Mouse (Mus musculus) forebrain, embryonic 14.5 days (tissue): ENCODE measurements around the gene Gm28308. TPM values are rescaled to one million over a fixed set of nuclear protein-coding genes. Genes with fewer than 3 reads are reported as not detected.

Source experiments
- ATAC-seq: fragments of 200-750 bp; cut with Nextera tagmentation; 2 replicates; pipeline ENCODE4 v1.8.0; 2017; ENCODE audit warnings: mild to moderate bottlenecking, moderate library complexity
- DNase-seq: peaks from one replicate; pipeline ENCODE4 v3.0.0-alpha.2; 2015; ENCODE audit warnings: low spot score
- H3K27ac ChIP-seq: fragments of 300-500 bp; sonication (generic); 2 replicates; pipeline ENCODE4 v1.5.1; 2014; ENCODE audit warnings: low read depth, mild to moderate bottlenecking, control low read depth, low read length, moderate library complexity
- H3K27me3 ChIP-seq: fragments of 300-500 bp; sonication (generic); replicated peaks from 2 replicates; pipeline ENCODE4 v1.6.1; 2014; ENCODE audit warnings: low read length, control low read depth, mixed read lengths; ENCODE audit not compliant: control insufficient read depth, insufficient read depth
- H3K36me3 ChIP-seq: fragments of 300-500 bp; sonication (generic); 2 replicates; pipeline ENCODE4 v1.6.1; 2014; ENCODE audit warnings: low read length, control low read depth; ENCODE audit not compliant: control insufficient read depth, insufficient read depth
- H3K4me1 ChIP-seq: fragments of 300-500 bp; sonication (generic); 2 replicates; pipeline ENCODE4 v1.6.1; 2014; ENCODE audit warnings: antibody characterized with exemption, low read length, control low read depth; ENCODE audit not compliant: control insufficient read depth, insufficient read depth
- H3K4me2 ChIP-seq: fragments of 300-500 bp; sonication (generic); 2 replicates; pipeline ENCODE4 v1.6.1; 2014; ENCODE audit warnings: mild to moderate bottlenecking, control low read depth, low read length
- H3K4me3 ChIP-seq: fragments of 300-500 bp; sonication (generic); 2 replicates; pipeline ENCODE4 v1.5.1; 2014; ENCODE audit warnings: low read depth, low read length, control low read depth
- H3K9ac ChIP-seq: fragments of 300-500 bp; sonication (generic); 2 replicates; pipeline ENCODE4 v1.6.1; 2014; ENCODE audit warnings: mild to moderate bottlenecking, low read length, control low read depth, moderate library complexity
- H3K9me3 ChIP-seq: fragments of 300-500 bp; sonication (generic); replicated peaks from 2 replicates; pipeline ENCODE4 v1.6.1; 2016; ENCODE audit warnings: low read length, control low read depth, mixed read lengths; ENCODE audit not compliant: control insufficient read depth
- WGBS: fragments of 180-500 bp; shearing (Covaris S2); extraction: QIAGEN DNeasy Blood & Tissue Kit; methylation state at CpG from one replicate; pipeline ENCODE4 v1.1.7; 2014; 5-methylcytosine and 5-hydroxymethylcytosine counted together
- polyA plus RNA-seq: library from polyadenylated mRNA; unstranded; fragments of >200 nt; fragmentation: Nextera tagmentation; extraction: Ambion mirVana; gene quantifications from 2 replicates; pipeline ENCODE4 v1.2.1, GENCODE M21; 2014

Gm28308 gene
- polyA plus RNA-seq, 1 experiment from 2014 or later = not detected

DNA sequence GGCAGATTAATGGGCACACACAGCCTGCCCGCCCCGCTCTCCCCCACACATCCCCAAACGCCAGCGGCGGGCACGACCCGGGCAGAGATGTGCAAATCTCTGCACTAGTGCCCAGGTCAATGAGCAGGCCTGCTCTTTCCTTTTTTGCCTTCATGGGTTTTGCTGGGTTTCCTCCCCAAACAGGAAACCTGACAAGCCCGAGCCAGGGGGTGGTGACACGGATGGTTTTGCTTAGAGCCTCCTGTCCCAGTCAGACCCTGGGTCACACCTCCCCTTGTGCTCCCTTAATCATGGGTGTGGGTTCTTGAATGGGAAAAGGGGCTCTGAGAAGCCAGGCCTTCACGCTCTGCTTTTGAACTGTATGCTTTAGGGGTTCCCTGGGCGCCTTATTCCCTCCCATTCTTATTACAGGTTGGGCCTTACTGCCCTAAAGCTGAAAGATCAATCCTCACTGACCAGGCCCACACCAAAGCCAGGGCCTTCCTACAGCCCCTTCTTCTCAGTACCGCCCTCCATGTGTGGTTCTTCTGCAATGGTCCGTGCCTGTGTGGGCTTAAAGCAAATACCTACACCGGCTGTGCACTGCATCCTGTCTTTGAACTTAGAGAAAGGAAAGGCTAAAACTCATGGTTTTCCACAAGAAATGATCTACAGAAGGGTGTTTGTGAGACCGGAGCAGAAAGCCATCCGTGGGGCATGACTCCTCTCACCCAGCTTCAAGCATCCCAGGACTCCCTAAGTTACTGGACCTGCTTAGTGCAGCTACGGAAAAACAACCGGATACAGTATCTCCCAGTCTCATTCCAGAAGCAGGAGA lies 4.1 kb downstream of the Gm28308 start:
- no peaks in the 10 kb centered on the region for H3K4me1 ChIP-seq
- no peak overlapping the region for H3K27ac ChIP-seq
- 3% methylated on average over 18 of the region's 18 CpGs for WGBS
- H3K9ac ChIP-seq = no peak overlapping the region
- H3K36me3 ChIP-seq = no peaks in the 10 kb centered on the region
- no peak overlapping the region for H3K4me3 ChIP-seq
- H3K4me2 ChIP-seq = no peak overlapping the region
- H3K27me3 ChIP-seq = peaks cover 97% of the 10 kb centered on the region
- ATAC-seq (no peak), DNase-seq (no peak)
- H3K9me3 ChIP-seq = no peaks in the 10 kb centered on the region

DNA sequence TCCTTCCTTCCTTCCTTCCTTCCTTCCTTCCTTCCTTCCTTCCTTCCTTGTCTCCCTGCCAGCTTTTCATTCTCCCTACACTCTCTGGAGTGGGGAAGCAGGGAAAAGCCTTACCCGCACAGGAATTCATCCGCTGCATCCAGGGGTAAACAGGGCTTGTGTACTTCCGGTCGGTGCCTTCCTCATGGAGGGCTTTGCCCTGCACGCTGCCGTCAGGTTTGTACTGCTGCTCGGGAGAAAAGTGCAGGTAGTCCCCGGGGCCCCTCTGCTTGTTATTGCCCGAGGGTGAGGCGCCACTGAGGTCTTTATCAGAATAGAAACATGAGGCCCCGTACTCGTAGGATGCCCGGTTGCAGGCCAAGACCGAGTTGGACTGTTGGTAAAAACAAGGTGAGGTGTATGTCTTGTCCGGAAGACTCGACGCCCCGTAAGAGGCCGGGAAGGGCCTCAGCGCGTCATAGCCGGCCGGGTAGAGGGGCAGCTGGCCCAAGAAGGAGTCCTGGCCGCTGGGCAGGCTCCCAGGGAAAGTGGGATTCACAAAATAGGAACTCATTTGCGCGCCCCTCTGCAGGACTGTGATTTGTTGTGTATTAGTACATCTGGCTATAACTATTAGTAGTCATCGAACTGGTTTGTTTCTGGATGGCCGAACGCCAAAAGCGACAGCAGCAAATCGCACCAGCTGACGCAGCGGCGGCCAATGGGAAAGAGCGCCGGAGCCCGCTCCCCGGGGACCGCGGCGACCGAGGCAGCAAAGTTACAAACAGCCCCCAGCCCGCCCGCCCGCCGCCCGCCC lies 4.9 kb downstream of the Gm28308 start, which contains the start of gene Hoxa6:
Hoxa6 (minus strand) TSS at position 651 of the 796 bp plus-strand sequence.
- DNase-seq (no peak), ATAC-seq (no peak)
- Histone ChIP-seq H3K4me1 (no peaks in the 10 kb centered on the region), H3K36me3 (no peaks in the 10 kb centered on the region), H3K27ac (no peak within 1 kb of the TSS), H3K4me2 (no peak within 1 kb of the TSS), H3K9ac (no peak within 1 kb of the TSS), H3K4me3 (no peak within 1 kb of the TSS), H3K27me3 (peaks cover 97% of the 10 kb centered on the region), H3K9me3 (no peaks in the 10 kb centered on the region)
- WGBS = under 1% methylated on average over 47 of the region's 47 CpGs

DNA sequence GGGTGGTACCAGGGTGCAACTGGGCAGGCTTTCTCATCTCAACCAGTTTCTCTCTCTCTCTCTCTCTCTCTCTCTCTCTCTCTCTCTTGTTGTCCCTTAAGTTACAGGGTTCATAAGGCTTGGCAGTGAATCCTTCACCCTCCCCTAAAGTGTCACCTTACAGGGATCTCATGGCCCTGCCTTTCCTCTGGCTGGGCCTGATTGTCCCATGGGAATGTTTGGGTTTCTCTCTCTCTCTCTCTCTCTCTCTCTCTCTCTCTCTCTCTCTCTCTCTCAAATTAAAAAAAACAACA lies 5.5 kb downstream of the Gm28308 start:
- Histone ChIP-seq H3K9ac (no peak overlapping the region), H3K4me2 (no peak overlapping the region), H3K27me3 (peaks cover 97% of the 10 kb centered on the region), H3K27ac (no peak overlapping the region), H3K4me1 (no peaks in the 10 kb centered on the region), H3K9me3 (no peaks in the 10 kb centered on the region), H3K4me3 (no peak overlapping the region), H3K36me3 (no peaks in the 10 kb centered on the region)
- DNase-seq = no peak
- no peak for ATAC-seq

DNA sequence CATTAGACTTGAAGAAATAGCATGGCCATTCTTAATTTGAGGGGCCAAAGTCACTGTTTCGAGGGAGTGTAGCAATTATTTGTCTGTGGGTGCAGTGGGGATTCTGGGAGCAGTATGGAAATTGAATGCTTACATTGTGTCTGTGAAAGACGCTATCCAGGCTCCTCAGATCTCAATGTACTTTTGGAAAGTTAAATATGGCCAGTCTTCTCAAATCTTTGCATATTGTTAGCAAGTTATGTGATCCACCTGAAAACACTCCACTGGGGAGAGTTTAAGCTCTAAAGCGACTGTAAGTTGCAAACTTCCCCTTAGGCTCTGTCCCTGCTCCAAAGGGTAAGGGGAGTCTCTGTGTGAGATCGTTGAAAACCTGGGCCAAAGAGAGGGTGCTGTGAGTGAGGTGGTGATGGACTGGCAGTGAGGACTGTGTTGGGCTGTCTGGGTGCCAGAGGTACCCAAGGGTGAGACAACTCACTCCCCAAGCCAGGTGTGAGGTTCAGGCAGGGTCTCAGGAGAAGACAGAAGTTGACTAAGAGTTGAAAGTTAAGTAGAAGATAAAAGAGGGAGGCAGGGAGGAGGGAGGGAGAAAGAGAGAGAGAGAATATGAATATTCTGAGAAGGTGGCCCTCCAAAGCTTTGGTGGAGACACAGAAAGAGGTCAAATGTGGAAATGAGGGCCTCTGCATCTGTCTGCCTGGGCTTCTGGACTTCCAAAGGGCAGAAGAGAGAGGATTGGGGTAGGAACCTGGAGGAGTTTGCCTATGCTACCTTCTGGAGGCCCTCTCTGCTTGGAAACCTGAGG lies 6.1 kb downstream of the Gm28308 start:
- no peaks in the 10 kb centered on the region for H3K9me3 ChIP-seq
- 1% methylated on average over 4 of the region's 4 CpGs for WGBS
- ATAC-seq (no peak), DNase-seq (no peak)
- H3K4me1 ChIP-seq = no peaks in the 10 kb centered on the region
- H3K4me2 ChIP-seq = no peak overlapping the region
- H3K27me3 ChIP-seq = peaks cover 97% of the 10 kb centered on the region
- no peak overlapping the region for H3K4me3 ChIP-seq
- no peaks in the 10 kb centered on the region for H3K36me3 ChIP-seq
- no peak overlapping the region for H3K9ac ChIP-seq
- no peak overlapping the region for H3K27ac ChIP-seq

DNA sequence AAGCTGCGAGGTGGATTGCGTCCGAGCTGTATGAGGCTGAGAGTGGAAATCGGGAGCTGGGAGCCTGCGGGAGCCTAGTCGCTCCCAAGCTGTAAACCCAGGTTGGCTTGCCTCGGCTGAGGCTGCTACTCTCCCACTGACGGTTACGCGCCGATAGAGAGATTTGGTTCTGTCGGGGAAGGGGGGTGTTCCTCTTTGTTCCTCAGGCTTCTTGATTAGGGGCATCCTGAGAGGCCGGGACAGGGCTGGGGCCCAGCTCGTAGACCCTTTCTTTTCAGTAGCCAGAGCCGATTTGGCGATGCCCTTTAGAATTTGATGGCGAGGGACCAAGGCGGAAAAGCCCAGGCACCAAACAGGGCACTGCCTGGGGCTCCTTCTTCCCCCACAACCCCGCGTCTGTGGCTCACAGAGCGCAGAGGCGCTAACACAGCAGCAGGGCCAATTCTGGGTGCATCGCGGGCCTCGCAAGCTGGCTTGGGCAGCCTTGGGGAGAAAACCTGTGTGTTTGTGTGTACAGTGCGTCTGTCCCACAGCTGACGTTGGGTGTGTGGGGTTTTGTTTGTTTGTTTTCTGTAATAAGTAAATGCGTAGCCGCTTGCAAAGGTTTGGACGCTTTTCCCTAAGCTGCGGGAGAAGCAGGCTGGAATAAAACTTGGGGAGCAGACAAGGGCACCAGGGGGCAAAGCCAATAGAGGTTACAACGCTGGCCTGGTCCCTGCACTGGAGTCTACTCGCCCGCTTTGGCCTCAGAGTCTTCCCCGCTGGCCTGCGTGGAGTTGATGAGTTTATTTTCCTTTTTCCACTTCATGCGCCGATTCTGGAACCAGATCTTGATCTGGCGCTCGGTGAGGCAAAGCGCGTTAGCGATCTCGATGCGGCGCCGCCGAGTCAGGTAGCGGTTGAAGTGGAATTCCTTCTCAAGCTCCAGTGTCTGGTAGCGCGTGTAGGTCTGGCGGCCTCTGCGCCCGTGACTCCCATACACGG lies 7.2 kb downstream of the Gm28308 start:
- Histone ChIP-seq H3K4me1 (no peaks in the 10 kb centered on the region), H3K4me2 (no peak overlapping the region), H3K36me3 (no peaks in the 10 kb centered on the region), H3K9me3 (no peaks in the 10 kb centered on the region), H3K4me3 (no peak overlapping the region), H3K27me3 (peaks cover 97% of the 10 kb centered on the region), H3K9ac (no peak overlapping the region), H3K27ac (no peak overlapping the region)
- no peak for DNase-seq
- WGBS = under 1% methylated on average over 55 of the region's 55 CpGs
- ATAC-seq = no peak

DNA sequence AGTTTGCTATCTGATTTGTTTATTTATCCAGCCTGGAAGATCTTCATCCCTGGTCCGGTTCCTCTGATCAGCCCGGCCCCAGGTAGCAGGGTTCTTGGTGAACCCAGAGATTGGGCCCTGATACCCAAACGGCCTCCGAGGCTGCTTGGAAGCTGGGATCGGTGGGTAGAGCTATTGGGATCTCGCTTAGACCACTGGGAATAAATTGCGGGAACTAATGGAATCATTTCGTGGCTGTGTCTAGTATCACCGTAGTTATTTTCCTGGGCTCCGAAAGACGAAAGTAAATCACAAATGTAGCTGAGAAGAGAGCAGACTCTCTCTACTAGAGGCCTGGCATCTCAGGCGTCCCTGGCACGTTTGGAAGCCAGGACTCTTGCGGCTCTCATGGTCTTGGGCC lies 7.9 kb downstream of the Gm28308 start:
- no peak overlapping the region for H3K9ac ChIP-seq
- 4% methylated on average over 14 of the region's 14 CpGs for WGBS
- no peaks in the 10 kb centered on the region for H3K9me3 ChIP-seq
- DNase-seq (no peak), ATAC-seq (no peak)
- H3K27ac ChIP-seq = no peak overlapping the region
- no peak overlapping the region for H3K4me3 ChIP-seq
- H3K4me1 ChIP-seq = no peaks in the 10 kb centered on the region
- no peaks in the 10 kb centered on the region for H3K36me3 ChIP-seq
- no peak overlapping the region for H3K4me2 ChIP-seq
- peaks cover 98% of the 10 kb centered on the region for H3K27me3 ChIP-seq

DNA sequence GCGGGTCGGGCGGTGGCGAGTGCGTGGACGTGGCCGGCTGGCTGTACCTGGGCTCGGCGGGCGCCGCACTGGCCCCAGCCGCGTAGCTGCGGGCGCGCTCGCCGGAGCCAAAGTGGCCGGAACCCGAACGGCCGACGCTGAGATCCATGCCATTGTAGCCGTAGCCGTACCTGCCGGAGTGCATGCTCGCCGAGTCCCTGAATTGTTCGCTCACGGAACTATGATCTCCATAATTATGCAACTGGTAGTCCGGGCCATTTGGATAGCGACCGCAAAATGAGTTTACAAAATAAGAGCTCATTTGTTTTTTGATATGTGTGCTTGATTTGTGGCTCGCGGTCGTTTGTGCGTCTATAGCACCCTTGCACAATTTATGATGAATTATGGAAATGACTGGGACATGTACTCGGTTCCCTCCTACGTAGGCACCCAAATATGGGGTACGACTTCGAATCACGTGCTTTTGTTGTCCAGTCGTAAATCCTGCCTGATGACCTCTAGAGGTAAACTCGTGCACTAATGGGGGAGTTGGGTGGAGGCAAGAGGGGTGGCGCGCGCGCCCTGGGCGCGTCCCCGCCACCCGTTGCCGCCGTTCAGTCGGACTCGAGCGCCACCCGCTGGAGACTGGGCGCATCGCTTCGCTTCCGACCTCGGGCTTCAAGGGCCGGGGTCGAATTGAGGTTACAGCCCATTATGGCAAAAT lies 8.9 kb downstream of the Gm28308 start, which contains the start of gene Hoxa5:
Hoxa5 (minus strand) TSS at position 538 of the 703 bp plus-strand sequence.
- ATAC-seq = no peak
- no peak within 1 kb of the TSS for H3K27ac ChIP-seq
- H3K9me3 ChIP-seq = no peaks in the 10 kb centered on the region
- WGBS = under 1% methylated on average over 63 of the region's 65 CpGs
- no peak for DNase-seq
- peaks cover 99% of the 10 kb centered on the region for H3K27me3 ChIP-seq
- no peak within 1 kb of the TSS for H3K9ac ChIP-seq
- no peaks in the 10 kb centered on the region for H3K36me3 ChIP-seq
- 0 out of 2 replicates have a peak within 1 kb of the TSS, but pooled peaks have one; percentile 2 for H3K4me3 ChIP-seq
- no peaks in the 10 kb centered on the region for H3K4me1 ChIP-seq
- peak within 1 kb of the TSS; percentile 20; the same call in 1 of the 2 replicates for H3K4me2 ChIP-seq
